Mouse (Mus musculus) forebrain, embryonic 11.5 days (tissue): ENCODE data around the gene Tex44. TPM values are rescaled to one million over a fixed set of nuclear protein-coding genes. Genes with fewer than 3 reads are reported as not detected.

ENCODE experiments used
- ATAC-seq: fragments of 200-750 bp; cut with Nextera tagmentation; replicated peaks from 2 replicates; pipeline ENCODE4 v1.8.0; 2017; ENCODE audit warnings: moderate TSS enrichment; ENCODE audit not compliant: low FRiP score
- DNase-seq: peaks from one replicate; pipeline ENCODE4 v3.0.0-alpha.2; 2017; ENCODE audit warnings: low spot score
- H3K27ac ChIP-seq: fragments of 300-500 bp; sonication (generic); 2 replicates; pipeline ENCODE4 v1.5.1; 2014; ENCODE audit warnings: low read depth, low read length
- H3K27me3 ChIP-seq: fragments of 300-500 bp; sonication (generic); 2 replicates; pipeline ENCODE4 v1.6.1; 2014; ENCODE audit warnings: mild to moderate bottlenecking, low read length, mixed read lengths; ENCODE audit not compliant: control insufficient read depth, insufficient read depth
- H3K36me3 ChIP-seq: fragments of 300-500 bp; sonication (generic); 2 replicates; pipeline ENCODE4 v1.6.1; 2014; ENCODE audit warnings: mild to moderate bottlenecking, low read length, moderate library complexity, mixed read lengths; ENCODE audit not compliant: control insufficient read depth, insufficient read depth
- H3K4me1 ChIP-seq: fragments of 300-500 bp; sonication (generic); replicated peaks from 2 replicates; pipeline ENCODE4 v1.6.1; 2014; ENCODE audit warnings: low read length, mixed read lengths; ENCODE audit not compliant: control insufficient read depth, insufficient read depth
- H3K4me2 ChIP-seq: fragments of 300-500 bp; sonication (generic); 2 replicates; pipeline ENCODE4 v1.6.1; 2014; ENCODE audit warnings: low read depth, mild to moderate bottlenecking, low read length, moderate library complexity, mixed read lengths; ENCODE audit not compliant: severe bottlenecking
- H3K4me3 ChIP-seq: fragments of 300-500 bp; sonication (generic); 2 replicates; pipeline ENCODE4 v1.5.1; 2014; ENCODE audit warnings: low read depth, low read length
- H3K9ac ChIP-seq: fragments of 300-500 bp; sonication (generic); 2 replicates; pipeline ENCODE4 v1.6.1; 2014; ENCODE audit warnings: low read length
- H3K9me3 ChIP-seq: fragments of 300-500 bp; sonication (generic); 2 replicates; pipeline ENCODE4 v1.6.1; 2016; ENCODE audit warnings: low read length, mixed read lengths; ENCODE audit not compliant: control insufficient read depth
- WGBS: fragments of 180-500 bp; shearing (Covaris S2); extraction: QIAGEN DNeasy Blood & Tissue Kit; methylation state at CpG from one replicate; pipeline ENCODE4 v1.1.7; 2014; 5-methylcytosine and 5-hydroxymethylcytosine counted together
- polyA plus RNA-seq: library from polyadenylated mRNA; unstranded; fragments of >200 nt; fragmentation: Nextera tagmentation; extraction: Ambion mirVana; gene quantifications from 2 replicates; pipeline ENCODE4 v1.2.1, GENCODE M21; 2014

Tex44 gene
- polyA plus RNA-seq, 1 experiment from 2014 or later, result not detected

- no peak overlapping the region for H3K4me3 ChIP-seq
- 46% methylated on average over 2 of the region's 2 CpGs for WGBS
These were observed 3.9 kb downstream of the Tex44 start for GRCm38 (mm10) chr1:86430056-86430455.

GRCm38 (mm10) chr1:86432778-86433177 is 6.6 kb downstream of the Tex44 start:
- DNase-seq (no peak), ATAC-seq (no peak)
- Histone ChIP-seq H3K4me3 (no peak overlapping the region), H3K4me2 (no peak overlapping the region), H3K27ac (no peak overlapping the region), H3K4me1 (peaks cover 23% of the 10 kb centered on the region), H3K36me3 (no peaks in the 10 kb centered on the region), H3K9me3 (no peaks in the 10 kb centered on the region), H3K9ac (no peak overlapping the region), H3K27me3 (no peaks in the 10 kb centered on the region)
- 86% methylated on average over 4 of the region's 4 CpGs for WGBS

More at GRCm38 (mm10) chr1:86430056-86430455, 3.9 kb downstream of the Tex44 start:
- Histone ChIP-seq H3K9ac (no peak overlapping the region), H3K4me1 (peaks cover 15% of the 10 kb centered on the region), H3K9me3 (no peaks in the 10 kb centered on the region), H3K27ac (no peak overlapping the region), H3K4me2 (no peak overlapping the region), H3K27me3 (no peaks in the 10 kb centered on the region), H3K36me3 (no peaks in the 10 kb centered on the region)
- DNase-seq, result peak; percentile 86
- no peak for ATAC-seq

- Histone ChIP-seq H3K9me3 (no peaks in the 10 kb centered on the region), H3K4me2 (no peak overlapping the region), H3K27ac (peak overlapping the region; percentile 100), H3K4me1 (peaks cover 25% of the 10 kb centered on the region), H3K9ac (no peak overlapping the region; the same call in 1 of the 2 replicates), H3K4me3 (no peak overlapping the region), H3K27me3 (no peaks in the 10 kb centered on the region), H3K36me3 (no peaks in the 10 kb centered on the region)
- 81% methylated on average over 7 of the region's 7 CpGs for whole genome bisulfite sequencing
- ATAC-seq (no peak), DNase-seq (no peak)
These were observed 7.2 kb downstream of the Tex44 start for GRCm38 (mm10) chr1:86433359-86433758.

- Histone ChIP-seq H3K4me3 (peak overlapping the region; percentile 28), H3K4me2 (peak overlapping the region; percentile 62), H3K4me1 (peaks cover 25% of the 10 kb centered on the region), H3K27me3 (no peaks in the 10 kb centered on the region), H3K27ac (peak overlapping the region; percentile 100), H3K36me3 (no peaks in the 10 kb centered on the region), H3K9me3 (no peaks in the 10 kb centered on the region), H3K9ac (peak overlapping the region; percentile 76)
- ATAC-seq (peak; percentile 68), DNase-seq (no peak)
- WGBS, result 2% methylated on average over 12 of the region's 12 CpGs
These were observed 7.9 kb downstream of the Tex44 start for GRCm38 (mm10) chr1:86434001-86434400.

- Histone ChIP-seq H3K4me2 (peak overlapping the region; percentile 62), H3K27ac (peak overlapping the region; percentile 100), H3K9ac (peak overlapping the region; percentile 76), H3K27me3 (no peaks in the 10 kb centered on the region), H3K4me1 (peaks cover 26% of the 10 kb centered on the region), H3K9me3 (no peaks in the 10 kb centered on the region), H3K36me3 (no peaks in the 10 kb centered on the region), H3K4me3 (peak overlapping the region; percentile 28)
- ATAC-seq (peak; percentile 94), DNase-seq (peak; percentile 100)
- WGBS, result 3% methylated on average over 46 of the region's 46 CpGs
These were observed 8.5 kb downstream of the Tex44 start for GRCm38 (mm10) chr1:86434439-86435201.

- H3K27me3 ChIP-seq, result no peaks in the 10 kb centered on the region
- ATAC-seq (peak; percentile 10; the same call in 1 of the 2 replicates), DNase-seq (no peak)
- H3K4me1 ChIP-seq, result peaks cover 33% of the 10 kb centered on the region
- H3K27ac ChIP-seq, result peak overlapping the region; percentile 100
- no peak overlapping the region; the same call in 1 of the 2 replicates for H3K4me3 ChIP-seq
- WGBS, result 23% methylated on average over 13 of the region's 13 CpGs
- H3K9me3 ChIP-seq, result no peaks in the 10 kb centered on the region
- no peaks in the 10 kb centered on the region for H3K36me3 ChIP-seq
- H3K4me2 ChIP-seq, result peak overlapping the region; percentile 62
- peak overlapping the region; percentile 76 for H3K9ac ChIP-seq
These were observed 9.2 kb downstream of the Tex44 start for GRCm38 (mm10) chr1:86435302-86435821.

GRCm38 (mm10) chr1:86437219-86438013 is 11.3 kb downstream of the Tex44 start:
- Histone ChIP-seq H3K27ac (no peak overlapping the region), H3K9me3 (no peaks in the 10 kb centered on the region), H3K4me1 (peaks cover 40% of the 10 kb centered on the region), H3K36me3 (no peaks in the 10 kb centered on the region), H3K4me3 (no peak overlapping the region), H3K4me2 (no peak overlapping the region), H3K9ac (no peak overlapping the region), H3K27me3 (no peaks in the 10 kb centered on the region)
- DNase-seq, result no peak
- WGBS, result 73% methylated on average over 9 of the region's 9 CpGs
- ATAC-seq, result no peak

GRCm38 (mm10) chr1:86438014-86438319 is 11.8 kb downstream of the Tex44 start:
- WGBS, result 80% methylated on average over 6 of the region's 6 CpGs
- no peak for DNase-seq
- H3K4me2 ChIP-seq, result no peak overlapping the region
- no peak overlapping the region for H3K9ac ChIP-seq
- no peak overlapping the region for H3K27ac ChIP-seq
- ATAC-seq, result no peak
- H3K36me3 ChIP-seq, result no peaks in the 10 kb centered on the region
- no peaks in the 10 kb centered on the region for H3K9me3 ChIP-seq
- peaks cover 40% of the 10 kb centered on the region for H3K4me1 ChIP-seq
- no peak overlapping the region for H3K4me3 ChIP-seq
- H3K27me3 ChIP-seq, result no peaks in the 10 kb centered on the region
